Mouse (Mus musculus) cortical plate, adult 2 months (tissue): Measurements from ENCODE around the gene Krt222. TPM values are rescaled to one million over a fixed set of nuclear protein-coding genes. Genes with fewer than 3 reads are reported as not detected.

Source experiments
- H3K27ac ChIP-seq: fragments of 200-500 bp; 2 replicates; pipeline ENCODE4 v1.5.1; 2012; ENCODE audit warnings: low read length, control low read depth, inconsistent platforms; ENCODE audit not compliant: insufficient read depth
- H3K4me1 ChIP-seq: fragments of 200-500 bp; 2 replicates; pipeline ENCODE4 v1.6.1; 2011; ENCODE audit warnings: low read length; ENCODE audit not compliant: control insufficient read depth, insufficient read depth
- H3K4me3 ChIP-seq: fragments of 200-500 bp; 2 replicates; pipeline ENCODE4 v1.5.1; 2011; ENCODE audit warnings: mild to moderate bottlenecking, low read length, control low read depth; ENCODE audit not compliant: insufficient read depth
- CTCF ChIP-seq: fragments of 200-500 bp; IDR thresholded peaks from 2 replicates; pipeline ENCODE4 v1.5.1; 2011; ENCODE audit warnings: mild to moderate bottlenecking, control low read depth, low read length; ENCODE audit not compliant: insufficient read depth; ENCODE audit errors: extremely low read depth
- POLR2A ChIP-seq: fragments of 200-500 bp; IDR thresholded peaks from 2 replicates; pipeline ENCODE4 v1.6.1; 2011; ENCODE audit warnings: mild to moderate bottlenecking, low read length, control low read depth; ENCODE audit not compliant: insufficient read depth; ENCODE audit errors: extremely low read depth
- polyA plus RNA-seq: library from polyadenylated mRNA; depleted of rRNA; stranded (reverse); fragments of >200 nt; gene quantifications from 2 replicates; pipeline ENCODE4 v1.2.3, GENCODE M21; 2012

Krt222 gene
- polyA plus RNA-seq, 1 experiment = 25.1 TPM

DNA sequence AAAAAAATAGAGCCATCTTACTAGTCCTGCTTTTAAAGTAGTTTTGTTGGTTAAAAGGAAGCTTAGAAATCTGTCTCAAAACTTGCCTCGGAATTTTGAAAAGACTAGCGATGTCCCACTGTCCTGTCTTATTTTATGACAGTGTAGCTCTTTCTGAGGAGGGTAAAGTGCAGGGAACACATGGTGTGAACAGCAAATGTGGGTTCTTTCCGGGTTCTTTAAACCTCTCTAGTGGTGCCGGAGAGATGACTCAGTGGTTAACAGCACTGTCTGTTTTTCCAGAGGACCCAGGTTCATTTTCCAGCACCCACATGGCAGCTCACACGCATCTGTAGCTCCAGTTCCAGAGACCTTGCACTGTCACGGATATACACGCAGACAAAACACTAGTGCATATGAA lies 25.3 kb upstream of the Krt222 start:
- no peak overlapping the region for H3K4me3 ChIP-seq
- no peak overlapping the region for H3K27ac ChIP-seq
- H3K4me1 ChIP-seq = peaks cover 3% of the 10 kb centered on the region; the same call in 1 of the 2 replicates
- no peak for TF ChIP-seq CTCF
- TF ChIP-seq POLR2A = no peak

DNA sequence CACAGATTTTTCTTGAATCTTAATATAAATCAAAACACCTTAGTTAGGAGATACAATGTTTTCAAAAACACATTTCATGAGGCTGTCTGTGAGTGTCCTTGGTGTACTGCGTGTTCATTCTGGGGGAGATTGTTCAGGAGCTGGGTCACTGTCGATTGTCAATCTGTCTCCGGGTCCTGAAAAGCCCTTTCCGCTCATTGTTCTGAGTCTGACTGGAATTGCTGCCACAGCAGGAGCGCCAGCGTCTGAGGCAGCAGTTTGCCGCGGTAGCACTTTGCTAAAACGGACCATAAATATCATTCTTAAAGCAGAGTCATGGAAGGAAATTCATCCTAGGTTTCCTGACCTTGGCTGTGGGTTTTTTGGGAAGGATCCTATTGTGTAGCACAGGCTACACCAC lies 21.9 kb upstream of the Krt222 start:
- TF ChIP-seq CTCF (no peak), POLR2A (no peak)
- Histone ChIP-seq H3K4me1 (peaks cover 3% of the 10 kb centered on the region; the same call in 1 of the 2 replicates), H3K27ac (peak overlapping the region; percentile 81), H3K4me3 (no peak overlapping the region)

DNA sequence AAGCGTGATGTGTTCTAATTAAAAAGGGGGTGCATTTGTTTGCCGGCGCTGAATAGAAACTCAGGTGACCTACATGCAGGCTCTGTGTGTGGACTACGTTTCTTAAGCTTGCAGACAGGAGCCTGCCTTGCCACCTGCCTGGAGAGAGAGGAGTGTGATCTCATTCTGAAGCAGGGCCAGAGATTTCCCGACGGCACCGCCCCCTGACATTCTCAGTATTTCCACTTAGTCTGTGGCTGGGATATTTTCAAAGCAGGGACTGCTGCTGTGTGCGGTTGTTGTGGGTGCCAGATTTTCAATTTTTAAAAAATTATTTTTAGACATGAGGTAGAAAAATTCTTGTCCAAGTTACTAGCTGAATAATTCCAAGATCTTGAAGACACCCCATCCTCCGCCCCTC lies 21.3 kb upstream of the Krt222 start:
- no peak for TF ChIP-seq POLR2A
- TF ChIP-seq CTCF = no peak
- H3K4me1 ChIP-seq = peaks cover 3% of the 10 kb centered on the region; the same call in 1 of the 2 replicates
- H3K27ac ChIP-seq = no peak overlapping the region
- H3K4me3 ChIP-seq = no peak overlapping the region

DNA sequence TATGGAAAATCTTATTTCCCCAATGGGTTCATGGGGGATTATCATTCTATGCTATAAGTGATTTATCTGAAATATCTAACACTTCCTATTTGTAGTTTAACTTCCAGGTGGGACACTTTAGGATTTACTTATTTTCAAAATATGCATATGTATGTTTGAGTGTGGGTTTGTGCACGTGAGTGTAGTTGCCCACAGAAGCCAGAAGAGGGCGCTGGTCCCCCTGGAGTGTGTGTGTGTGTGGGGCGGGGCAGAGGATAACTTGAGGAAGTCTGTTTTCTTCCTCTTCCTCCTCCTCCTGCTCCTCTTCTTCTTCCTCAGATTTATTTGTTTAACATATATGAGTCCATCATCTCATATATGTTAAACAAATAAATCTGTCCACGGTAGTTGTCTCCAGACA lies 12.3 kb upstream of the Krt222 start:
- no peak overlapping the region for H3K27ac ChIP-seq
- no peaks in the 10 kb centered on the region for H3K4me1 ChIP-seq
- TF ChIP-seq POLR2A = no peak
- TF ChIP-seq CTCF = no peak
- H3K4me3 ChIP-seq = no peak overlapping the region

DNA sequence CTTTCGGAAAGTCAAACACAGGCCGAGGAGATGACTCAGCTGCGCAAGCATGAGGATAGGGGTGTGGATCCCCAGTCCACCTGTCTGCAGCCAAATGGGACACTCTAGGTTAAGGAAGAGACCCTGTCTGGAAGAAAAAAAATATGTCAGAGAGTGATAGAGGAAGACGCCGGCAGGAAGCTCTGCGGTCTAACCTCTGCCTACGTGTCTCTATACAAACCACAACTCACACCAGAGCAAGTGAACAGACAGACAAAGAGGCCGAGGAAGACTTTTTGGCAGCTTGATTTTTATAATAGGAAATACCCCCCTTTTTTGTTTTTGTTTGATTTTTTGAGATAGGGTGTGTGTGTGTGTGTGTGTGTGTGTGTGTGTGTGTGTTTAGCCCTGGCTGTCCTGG lies 11.4 kb upstream of the Krt222 start:
- Histone ChIP-seq H3K27ac (no peak overlapping the region), H3K4me1 (no peaks in the 10 kb centered on the region), H3K4me3 (no peak overlapping the region)
- TF ChIP-seq CTCF = no peak
- no peak for TF ChIP-seq POLR2A

DNA sequence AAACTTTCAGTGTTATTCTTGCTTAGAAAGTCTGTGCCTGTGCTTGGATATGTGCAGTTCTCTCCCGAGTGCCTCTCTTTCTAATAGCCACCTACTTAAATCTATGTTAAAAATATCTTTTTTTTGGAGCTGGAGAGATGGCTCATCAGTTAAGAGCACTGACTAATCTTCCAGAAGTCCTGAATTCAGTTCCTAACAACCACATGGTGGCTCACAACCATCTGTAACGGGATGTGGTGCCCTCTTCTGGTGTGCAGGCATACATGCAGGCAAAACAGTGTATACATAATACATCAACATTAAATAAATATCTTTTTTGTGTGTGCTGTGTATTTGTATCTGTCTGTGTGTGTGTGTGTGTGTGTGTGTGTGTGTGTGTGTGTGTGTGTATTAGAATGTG lies 10.0 kb upstream of the Krt222 start:
- Histone ChIP-seq H3K4me3 (no peak overlapping the region), H3K27ac (no peak overlapping the region), H3K4me1 (peaks cover 3% of the 10 kb centered on the region; the same call in 1 of the 2 replicates)
- TF ChIP-seq CTCF = peak; percentile 35; the same call in 1 of the 2 replicates
- no peak for TF ChIP-seq POLR2A

DNA sequence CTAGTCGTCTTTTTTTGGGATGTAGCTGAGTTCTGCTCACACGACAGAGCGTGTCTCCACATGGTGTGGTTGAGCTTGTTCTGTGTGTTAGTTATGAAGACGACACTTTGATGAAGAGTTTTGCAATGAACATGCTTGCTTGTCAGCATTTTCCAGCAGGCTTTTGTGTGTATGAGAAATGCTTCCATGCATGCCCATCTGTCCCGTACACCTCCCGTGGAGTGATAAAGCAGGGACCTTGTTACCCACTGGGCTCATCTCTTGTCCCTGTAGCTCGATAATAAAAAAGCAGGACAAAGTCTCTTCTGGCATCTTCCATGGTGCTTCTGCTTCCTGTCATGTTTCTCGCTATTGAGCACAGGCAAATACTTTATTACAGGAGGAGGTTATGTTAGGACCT lies 8.8 kb upstream of the Krt222 start:
- Histone ChIP-seq H3K4me1 (peaks cover 3% of the 10 kb centered on the region; the same call in 1 of the 2 replicates), H3K27ac (no peak overlapping the region), H3K4me3 (no peak overlapping the region)
- TF ChIP-seq CTCF (no peak), POLR2A (no peak)

DNA sequence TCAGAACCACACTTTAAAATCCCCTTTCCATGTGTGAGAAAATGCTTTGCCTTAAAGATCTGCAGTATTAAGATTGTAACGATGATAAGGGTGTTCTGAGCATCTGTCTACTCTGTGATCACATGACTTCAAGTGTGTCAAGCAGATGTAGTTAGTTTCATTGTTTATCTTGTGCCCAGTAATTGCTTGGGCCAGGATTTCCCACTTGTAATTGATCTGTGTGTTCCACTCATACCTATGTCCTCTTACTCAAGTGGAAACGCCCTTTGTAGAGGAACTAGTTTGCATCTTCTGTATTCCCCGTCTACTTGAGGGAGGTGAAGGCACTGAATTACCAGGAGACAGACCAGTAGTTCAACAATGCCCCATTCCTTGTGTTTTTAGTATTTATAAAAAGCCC lies 6.8 kb upstream of the Krt222 start:
- Histone ChIP-seq H3K4me1 (peaks cover 3% of the 10 kb centered on the region; the same call in 1 of the 2 replicates), H3K27ac (no peak overlapping the region), H3K4me3 (no peak overlapping the region)
- no peak for TF ChIP-seq POLR2A
- no peak for TF ChIP-seq CTCF

DNA sequence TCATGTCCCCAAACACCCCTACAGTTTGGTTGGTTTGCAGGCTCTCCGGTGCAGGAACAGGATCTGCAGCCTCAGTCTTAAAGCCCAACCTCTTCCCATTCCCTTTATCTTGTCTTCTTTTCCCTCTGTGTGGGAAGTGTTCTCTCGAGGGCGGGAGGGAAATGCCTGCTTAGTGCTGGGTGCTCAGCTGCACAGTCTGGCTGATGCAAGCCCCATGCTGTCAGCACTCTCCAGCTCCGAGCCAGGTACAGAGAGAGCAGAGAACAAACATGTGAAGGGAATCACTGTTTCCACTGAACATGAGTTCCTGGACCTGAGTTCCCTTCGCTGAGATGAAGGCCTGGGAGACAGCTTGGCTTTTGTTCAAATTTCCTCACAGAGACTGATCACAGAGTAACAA lies 6.4 kb upstream of the Krt222 start:
- no peak overlapping the region for H3K27ac ChIP-seq
- peaks cover 3% of the 10 kb centered on the region; the same call in 1 of the 2 replicates for H3K4me1 ChIP-seq
- no peak for TF ChIP-seq CTCF
- TF ChIP-seq POLR2A = peak; percentile 60
- H3K4me3 ChIP-seq = no peak overlapping the region

DNA sequence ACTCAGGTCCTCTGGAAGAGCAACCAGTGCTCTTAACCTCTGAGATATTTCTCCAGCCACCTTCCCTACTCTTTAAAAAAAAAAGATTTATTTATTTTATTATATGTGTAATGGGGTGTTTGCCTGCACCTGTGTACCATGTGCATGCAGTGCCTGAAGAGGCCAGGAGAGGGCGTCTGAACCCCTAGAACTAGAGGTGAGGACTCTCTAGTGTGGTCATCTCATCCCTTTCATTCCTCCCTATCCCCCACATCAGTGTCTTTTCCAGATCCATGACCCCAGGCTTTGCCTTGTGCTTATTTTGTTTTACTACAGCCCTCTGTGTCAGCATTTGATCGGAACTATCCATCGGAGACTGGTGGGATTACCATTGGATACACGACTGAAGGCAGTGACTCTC lies 5.2 kb upstream of the Krt222 start:
- TF ChIP-seq POLR2A (no peak), CTCF (peak; percentile 51)
- Histone ChIP-seq H3K27ac (no peak overlapping the region), H3K4me1 (peaks cover 3% of the 10 kb centered on the region; the same call in 1 of the 2 replicates), H3K4me3 (no peak overlapping the region)
